Mouse (Mus musculus) C2C12 (cell line): ENCODE data around the gene Hacd2. TPM values are rescaled to one million over a fixed set of nuclear protein-coding genes. Genes with fewer than 3 reads are reported as not detected.

ENCODE experiments used
- H3K27me3 ChIP-seq: one replicate; pipeline ENCODE4 v1.6.1; 2011; ENCODE audit not compliant: control insufficient read depth, insufficient read depth, insufficient read length
- H3K36me3 ChIP-seq: one replicate; pipeline ENCODE4 v1.6.1; 2011; ENCODE audit not compliant: control insufficient read depth, insufficient read depth
- H3K4me3 ChIP-seq: one replicate; pipeline ENCODE4 v1.5.1; 2011; ENCODE audit warnings: mild to moderate bottlenecking, control low read depth; ENCODE audit not compliant: poor library complexity, insufficient read depth, severe bottlenecking
- H3K79me2 ChIP-seq: one replicate; pipeline ENCODE4 v1.6.1; 2011; ENCODE audit not compliant: control insufficient read depth, insufficient read depth
- H3K79me3 ChIP-seq: one replicate; pipeline ENCODE4 v1.6.1; 2011; ENCODE audit warnings: low read depth, control low read depth
- H3ac ChIP-seq: one replicate; pipeline ENCODE3; 2011; ENCODE audit warnings: low read depth; ENCODE audit not compliant: control insufficient read depth, insufficient read length
- CEBPB ChIP-seq: IDR thresholded peaks from one replicate; pipeline ENCODE4 v1.6.1; 2011; ENCODE audit warnings: low read depth, mild to moderate bottlenecking, control low read depth, moderate library complexity
- CTCF ChIP-seq: IDR thresholded peaks from one replicate; pipeline ENCODE4 v1.5.1; 2011; ENCODE audit not compliant: control insufficient read depth, insufficient read depth, insufficient read length
- FOSL1 ChIP-seq: IDR thresholded peaks from one replicate; pipeline ENCODE4 v1.8.0; 2011; ENCODE audit warnings: mild to moderate bottlenecking, low read length; ENCODE audit not compliant: poor library complexity, insufficient read depth, severe bottlenecking
- MAX ChIP-seq: IDR thresholded peaks from one replicate; pipeline ENCODE4 v1.6.1; 2011; ENCODE audit warnings: mild to moderate bottlenecking, control low read depth
- MYOD1 ChIP-seq: IDR thresholded peaks from one replicate; pipeline ENCODE4 v1.6.1; 2011; ENCODE audit warnings: low read depth; ENCODE audit not compliant: control insufficient read depth, insufficient read length
- MYOG ChIP-seq: IDR thresholded peaks from one replicate; pipeline ENCODE4 v1.6.1; 2011; ENCODE audit not compliant: control insufficient read depth, insufficient read length; ENCODE audit errors: extremely low read depth
- USF1 ChIP-seq: IDR thresholded peaks from one replicate; pipeline ENCODE4 v1.6.1; 2011; ENCODE audit warnings: low read depth, mild to moderate bottlenecking, control low read depth, moderate library complexity
- polyA plus RNA-seq: library from polyadenylated mRNA; unstranded; fragments of >200 nt; fragmentation: generic; extraction: Trizol; gene quantifications from one replicate; pipeline ENCODE4 v1.2.1, GENCODE M21; 2012; ENCODE audit warnings: missing spikeins

The Hacd2 gene
- polyA plus RNA-seq, 1 experiment = 35.9 TPM

DNA sequence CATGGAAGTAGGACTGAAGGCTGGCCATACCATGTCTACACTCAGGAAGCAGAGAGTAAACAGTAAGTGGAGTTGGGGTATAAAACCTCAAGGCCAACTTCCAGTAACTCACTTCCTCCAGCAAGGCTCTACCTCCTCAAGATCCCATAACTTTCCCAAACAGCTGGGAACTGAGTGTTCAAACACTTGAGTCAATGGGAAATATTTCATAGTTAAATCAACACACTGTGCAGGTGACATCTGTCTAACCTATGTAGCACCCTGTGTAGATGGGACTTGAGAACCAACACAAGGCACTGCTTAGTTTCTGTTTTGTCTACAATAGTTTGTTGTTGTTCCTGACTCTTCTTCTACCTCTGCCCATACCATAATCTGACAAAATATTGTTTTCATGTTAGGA is 13.8 kb upstream of the Hacd2 start:
- H3K79me3 ChIP-seq = no peaks in the 10 kb centered on the region
- TF ChIP-seq MYOD1 (no peak), CTCF (no peak), MYOG (no peak), FOSL1 (no peak), MAX (no peak), USF1 (no peak), CEBPB (no peak)
- no peaks in the 10 kb centered on the region for H3K36me3 ChIP-seq
- no peaks in the 10 kb centered on the region for H3K79me2 ChIP-seq
- no peak overlapping the region for H3ac ChIP-seq
- H3K27me3 ChIP-seq = peaks cover 5% of the 10 kb centered on the region
- H3K4me3 ChIP-seq = no peak overlapping the region

GRCm38 (mm10) chr16:35013501-35013900 is 8.7 kb upstream of the Hacd2 start:
- TF ChIP-seq CTCF (no peak), FOSL1 (no peak), MYOG (no peak), CEBPB (no peak), MYOD1 (no peak), USF1 (no peak), MAX (no peak)
- H3K4me3 ChIP-seq = no peak overlapping the region
- H3K79me3 ChIP-seq = no peaks in the 10 kb centered on the region
- H3K27me3 ChIP-seq = no peaks in the 10 kb centered on the region
- H3K79me2 ChIP-seq = no peaks in the 10 kb centered on the region
- H3K36me3 ChIP-seq = no peaks in the 10 kb centered on the region
- H3ac ChIP-seq = no peak overlapping the region

DNA sequence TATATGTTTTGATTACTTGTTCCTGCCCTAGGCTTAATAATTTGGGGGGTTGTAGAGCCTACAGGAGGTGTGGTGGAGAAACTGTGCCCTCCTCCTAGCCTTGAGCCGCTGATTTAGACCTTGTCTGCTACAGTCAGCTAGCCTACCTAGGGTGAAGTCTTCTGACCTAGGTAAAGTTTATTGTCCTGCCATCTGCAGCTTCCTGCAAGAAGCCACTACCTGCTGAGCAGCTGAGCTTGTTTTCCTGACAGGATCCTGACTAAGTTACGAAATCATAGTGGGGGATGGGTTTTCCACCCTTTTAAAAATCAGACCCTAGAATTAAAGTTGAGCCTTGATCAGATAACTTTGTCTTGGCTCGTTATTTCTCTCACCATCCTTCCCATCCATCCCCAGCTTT is 5.7 kb upstream of the Hacd2 start:
- no peaks in the 10 kb centered on the region for H3K79me3 ChIP-seq
- no peaks in the 10 kb centered on the region for H3K79me2 ChIP-seq
- no peaks in the 10 kb centered on the region for H3K36me3 ChIP-seq
- no peaks in the 10 kb centered on the region for H3K27me3 ChIP-seq
- no peak overlapping the region for H3K4me3 ChIP-seq
- H3ac ChIP-seq = no peak overlapping the region
- TF ChIP-seq CEBPB = no peak
- no peak for TF ChIP-seq USF1
- TF ChIP-seq FOSL1 = no peak
- no peak for TF ChIP-seq MYOG
- TF ChIP-seq MAX = no peak
- no peak for TF ChIP-seq CTCF
- no peak for TF ChIP-seq MYOD1

DNA sequence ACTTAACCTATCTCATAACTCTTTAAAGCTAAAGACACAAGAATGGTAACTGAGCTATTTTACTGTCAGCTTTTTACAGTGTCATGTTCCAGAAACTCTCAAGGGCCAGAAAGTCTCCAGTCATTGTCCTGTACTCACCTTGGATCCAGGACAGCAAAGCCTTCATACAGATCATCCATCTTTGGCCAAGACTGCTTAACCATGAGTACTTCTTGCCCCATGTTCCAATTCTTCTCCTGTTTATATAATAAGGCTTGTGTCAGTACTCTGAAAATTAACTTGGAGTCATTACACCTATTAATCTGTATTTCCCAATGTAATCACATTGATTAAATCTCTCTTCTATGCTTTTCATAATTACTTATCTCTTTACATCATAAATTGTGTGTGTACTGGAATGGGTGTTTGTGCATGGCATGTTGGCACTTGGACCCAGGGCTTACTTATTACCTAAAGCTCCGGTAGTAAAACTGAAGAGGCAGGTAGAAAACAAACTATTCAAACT is 3.7 kb upstream of the Hacd2 start:
- Histone ChIP-seq H3K27me3 (no peaks in the 10 kb centered on the region), H3K36me3 (no peaks in the 10 kb centered on the region), H3K4me3 (no peak overlapping the region), H3K79me3 (peaks cover 3% of the 10 kb centered on the region), H3K79me2 (peaks cover 6% of the 10 kb centered on the region), H3ac (no peak overlapping the region)
- TF ChIP-seq MAX (no peak), FOSL1 (no peak), MYOG (no peak), CEBPB (no peak), MYOD1 (no peak), CTCF (no peak), USF1 (no peak)

GRCm38 (mm10) chr16:35021903-35022241 is 356 bp upstream of the Hacd2 start:
- Histone ChIP-seq H3K27me3 (no peaks in the 10 kb centered on the region), H3ac (no peak overlapping the region), H3K4me3 (no peak overlapping the region), H3K79me2 (peaks cover 10% of the 10 kb centered on the region), H3K79me3 (peaks cover 3% of the 10 kb centered on the region), H3K36me3 (no peaks in the 10 kb centered on the region)
- TF ChIP-seq FOSL1 (no peak), CEBPB (no peak), USF1 (no peak), MYOG (no peak), CTCF (no peak), MAX (no peak), MYOD1 (no peak)
